Mouse (Mus musculus) heart, embryonic 11.5 days (tissue): ENCODE measurements at regions not wholly inside any gene's neighbourhood (a gene's known extent, or its start where the extent isn't known, plus 50 kb on each side); places are given as distances from the start of the nearest gene placed in this dataset.

Experiments used
- ATAC-seq: fragments of 200-750 bp; cut with Nextera tagmentation; replicated peaks from 2 replicates; pipeline ENCODE4 v1.8.0; 2017; ENCODE audit warnings: moderate library complexity; ENCODE audit not compliant: insufficient number of reproducible peaks, low FRiP score, low TSS enrichment
- H3K27ac ChIP-seq: fragments of 300-500 bp; sonication (generic); 2 replicates; pipeline ENCODE4 v1.5.1; 2014; ENCODE audit warnings: mild to moderate bottlenecking, low read depth, low read length
- H3K27me3 ChIP-seq: fragments of 300-500 bp; sonication (generic); 2 replicates; pipeline ENCODE4 v1.6.1; 2014; ENCODE audit warnings: mild to moderate bottlenecking, low read length, mixed read lengths; ENCODE audit not compliant: control insufficient read depth, insufficient read depth
- H3K36me3 ChIP-seq: fragments of 300-500 bp; sonication (generic); 2 replicates; pipeline ENCODE4 v1.6.1; 2014; ENCODE audit warnings: mild to moderate bottlenecking, low read length, moderate library complexity, mixed read lengths; ENCODE audit not compliant: control insufficient read depth, insufficient read depth
- H3K4me1 ChIP-seq: fragments of 300-500 bp; sonication (generic); 2 replicates; pipeline ENCODE4 v1.6.1; 2014; ENCODE audit warnings: low read length; ENCODE audit not compliant: control insufficient read depth, insufficient read depth
- H3K4me2 ChIP-seq: fragments of 300-500 bp; sonication (generic); 2 replicates; pipeline ENCODE4 v1.6.1; 2014; ENCODE audit warnings: mild to moderate bottlenecking, moderate library complexity
- H3K4me3 ChIP-seq: fragments of 300-500 bp; sonication (generic); 2 replicates; pipeline ENCODE4 v1.5.1; 2014; ENCODE audit warnings: low read depth, low read length
- H3K9ac ChIP-seq: fragments of 300-500 bp; sonication (generic); 2 replicates; pipeline ENCODE4 v1.6.1; 2014; ENCODE audit warnings: mild to moderate bottlenecking, low read depth, low read length, moderate library complexity
- H3K9me3 ChIP-seq: fragments of 300-500 bp; sonication (generic); replicated peaks from 2 replicates; pipeline ENCODE4 v1.6.1; 2016; ENCODE audit warnings: low read length; ENCODE audit not compliant: control insufficient read depth
- WGBS: fragments of 180-500 bp; shearing (Covaris S2); extraction: QIAGEN DNeasy Blood & Tissue Kit; methylation state at CpG from one replicate; pipeline ENCODE4 v1.1.7; 2014; ENCODE audit not compliant: insufficient replicate concordance; 5-methylcytosine and 5-hydroxymethylcytosine counted together

DNA sequence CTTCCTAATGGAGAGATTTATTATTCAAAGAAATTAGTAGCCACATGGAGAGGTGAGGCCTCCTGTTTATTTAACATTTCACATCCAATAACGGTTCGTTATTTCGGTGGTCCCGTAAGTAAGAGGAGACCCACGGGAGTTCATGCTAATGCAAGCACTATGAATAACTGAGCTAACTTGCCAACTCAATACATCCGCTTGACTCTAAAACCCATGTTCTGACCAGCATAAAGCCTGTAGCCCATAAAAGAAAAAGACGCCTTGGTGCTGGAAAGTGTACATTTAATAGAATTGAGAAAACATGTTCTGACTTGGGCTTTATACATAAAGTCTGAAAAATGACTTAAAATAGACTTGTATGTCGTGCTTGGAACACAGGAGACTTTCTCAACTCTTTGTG is 198.1 kb upstream of the Dkk2 start:
- H3K27me3 ChIP-seq, result no peaks in the 10 kb centered on the region
- no peak overlapping the region for H3K4me3 ChIP-seq
- ATAC-seq, result no peak
- 87% methylated on average over 8 of the region's 8 CpGs for WGBS
- H3K4me1 ChIP-seq, result no peaks in the 10 kb centered on the region
- H3K9ac ChIP-seq, result no peak overlapping the region
- H3K27ac ChIP-seq, result no peak overlapping the region
- H3K4me2 ChIP-seq, result no peak overlapping the region
- no peaks in the 10 kb centered on the region for H3K36me3 ChIP-seq
- H3K9me3 ChIP-seq, result no peaks in the 10 kb centered on the region

DNA sequence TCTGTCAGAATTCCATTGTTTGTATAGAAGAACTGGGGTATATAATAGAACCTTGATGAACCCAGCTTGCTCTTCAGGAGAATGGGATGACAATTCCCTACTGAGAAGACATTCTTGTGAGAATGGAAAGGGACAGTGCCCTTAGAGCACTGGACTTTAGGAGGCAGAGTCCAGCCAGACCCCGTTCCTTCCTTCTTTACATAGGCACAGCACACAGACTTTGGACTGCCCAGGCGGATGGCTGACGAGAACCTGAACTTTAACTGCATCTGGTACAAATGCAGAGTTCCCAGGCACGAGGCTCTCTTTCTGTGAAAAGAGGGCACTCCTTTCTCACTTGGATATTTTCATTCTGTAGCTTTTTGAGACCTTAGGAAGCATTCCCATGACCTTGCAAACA is 197.4 kb upstream of the Dkk2 start:
- Histone ChIP-seq H3K27me3 (no peaks in the 10 kb centered on the region), H3K36me3 (no peaks in the 10 kb centered on the region), H3K4me2 (no peak overlapping the region), H3K9me3 (no peaks in the 10 kb centered on the region), H3K9ac (no peak overlapping the region), H3K27ac (no peak overlapping the region), H3K4me3 (no peak overlapping the region), H3K4me1 (no peaks in the 10 kb centered on the region)
- WGBS, result 75% methylated on average over 4 of the region's 4 CpGs
- no peak for ATAC-seq

DNA sequence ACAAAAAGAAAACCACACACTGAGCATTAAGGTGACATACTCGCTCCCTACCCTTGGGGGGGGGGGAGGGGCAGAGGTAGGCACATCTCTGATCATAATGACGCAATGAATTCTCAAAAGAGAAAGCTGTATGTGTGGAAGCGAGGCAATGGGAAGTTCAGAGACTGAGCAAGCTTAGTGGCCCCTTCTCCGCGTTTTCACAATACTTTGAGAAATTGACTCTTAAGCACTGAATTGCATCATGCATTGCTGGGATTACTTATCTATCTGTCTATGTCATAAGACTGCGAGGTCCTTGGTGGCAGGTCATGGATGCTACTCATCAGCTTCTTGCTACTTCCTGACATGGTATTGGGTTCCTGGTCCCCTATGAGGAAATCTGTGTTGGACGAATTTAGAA is 193.2 kb upstream of the Dkk2 start:
- no peak overlapping the region for H3K9ac ChIP-seq
- WGBS, result 80% methylated on average over 7 of the region's 7 CpGs
- no peak for ATAC-seq
- H3K36me3 ChIP-seq, result no peaks in the 10 kb centered on the region
- H3K27me3 ChIP-seq, result no peaks in the 10 kb centered on the region
- H3K9me3 ChIP-seq, result no peaks in the 10 kb centered on the region
- H3K4me2 ChIP-seq, result no peak overlapping the region
- no peak overlapping the region for H3K4me3 ChIP-seq
- H3K27ac ChIP-seq, result no peak overlapping the region
- no peaks in the 10 kb centered on the region for H3K4me1 ChIP-seq

DNA sequence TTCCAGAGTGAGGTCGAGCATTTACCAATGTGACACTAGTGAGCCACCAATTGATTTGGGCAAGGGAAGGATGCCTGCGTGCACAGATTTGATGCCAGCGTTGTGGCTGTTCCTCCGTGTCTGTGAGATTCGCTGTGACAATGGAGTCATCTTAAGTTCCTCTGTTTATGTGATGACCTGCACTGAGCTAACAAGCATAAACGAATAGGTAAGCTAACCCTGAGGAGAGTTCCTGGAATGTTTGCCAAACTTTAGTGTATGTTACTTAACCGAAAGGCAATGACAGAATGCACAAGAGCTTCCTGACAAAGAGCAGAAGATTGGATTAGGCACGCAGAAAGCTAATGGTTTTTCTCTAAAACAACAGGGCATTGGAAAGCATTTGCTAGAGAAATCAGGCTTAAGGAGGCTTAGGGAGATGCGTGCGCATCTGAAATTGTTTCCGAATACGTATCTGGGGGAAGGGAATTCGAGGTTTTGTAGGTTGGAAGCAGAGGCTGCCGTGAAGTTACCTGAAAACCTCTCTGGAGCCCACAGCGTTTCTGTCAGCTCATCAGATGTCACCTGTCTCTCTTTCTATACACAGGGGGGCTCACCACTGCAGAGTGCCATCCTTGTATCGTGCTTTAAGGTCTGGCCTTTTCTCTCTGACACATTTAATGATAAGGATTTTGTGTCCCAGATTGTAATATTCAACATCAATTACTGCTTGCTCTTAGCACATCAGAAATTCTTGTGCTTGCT is 191.9 kb upstream of the Dkk2 start:
- H3K27me3 ChIP-seq, result no peaks in the 10 kb centered on the region
- ATAC-seq, result no peak
- H3K4me3 ChIP-seq, result no peak overlapping the region
- H3K4me2 ChIP-seq, result no peak overlapping the region
- no peak overlapping the region for H3K27ac ChIP-seq
- H3K36me3 ChIP-seq, result no peaks in the 10 kb centered on the region
- no peak overlapping the region for H3K9ac ChIP-seq
- WGBS, result 73% methylated on average over 16 of the region's 16 CpGs
- no peaks in the 10 kb centered on the region for H3K9me3 ChIP-seq
- no peaks in the 10 kb centered on the region for H3K4me1 ChIP-seq

DNA sequence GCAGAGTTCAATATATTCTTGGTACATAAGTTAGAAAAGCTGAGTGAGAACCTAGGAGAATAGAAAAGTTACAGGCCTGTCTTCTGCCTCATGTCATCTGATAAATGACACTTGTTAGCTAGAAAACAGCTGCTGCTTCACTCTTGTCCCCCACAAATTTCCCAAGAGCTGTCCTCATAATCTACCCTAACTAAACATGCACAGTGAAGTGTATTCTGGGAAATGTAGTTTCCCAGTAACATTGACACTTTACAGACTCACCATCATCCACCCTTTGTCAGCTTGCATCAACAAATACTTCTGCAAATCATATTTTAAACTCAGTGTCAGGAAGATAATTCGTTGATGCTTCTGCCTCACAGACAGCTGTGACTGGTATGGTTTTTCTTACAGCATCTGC is 190.0 kb upstream of the Dkk2 start:
- H3K36me3 ChIP-seq, result no peaks in the 10 kb centered on the region
- H3K9me3 ChIP-seq, result no peaks in the 10 kb centered on the region
- H3K4me2 ChIP-seq, result no peak overlapping the region
- no peak overlapping the region for H3K4me3 ChIP-seq
- H3K27me3 ChIP-seq, result no peaks in the 10 kb centered on the region
- WGBS, result 68% methylated on average over 1 of the region's 1 CpGs
- H3K4me1 ChIP-seq, result no peaks in the 10 kb centered on the region
- no peak overlapping the region for H3K9ac ChIP-seq
- ATAC-seq, result no peak
- no peak overlapping the region for H3K27ac ChIP-seq

DNA sequence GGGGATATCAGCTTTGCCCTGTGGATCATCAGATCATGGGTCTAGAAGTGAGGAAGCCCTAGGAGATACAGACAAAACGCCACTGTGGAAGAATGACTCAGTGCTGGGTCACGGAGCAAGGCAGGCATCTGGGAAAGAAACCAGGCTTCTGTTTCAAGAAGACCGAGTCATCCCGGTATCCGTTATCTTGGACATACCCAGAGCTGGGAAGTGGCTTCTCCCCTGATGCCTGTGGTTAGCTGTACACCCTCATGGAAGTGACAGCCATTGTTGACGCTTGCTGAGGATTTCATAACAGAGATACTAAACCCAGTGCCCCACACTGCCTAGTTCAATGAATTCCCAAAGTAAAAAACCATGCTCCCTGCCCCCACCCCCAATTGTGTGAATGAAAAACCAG is 171.6 kb upstream of the Dkk2 start:
- Histone ChIP-seq H3K4me2 (no peak overlapping the region), H3K9ac (no peak overlapping the region), H3K36me3 (no peaks in the 10 kb centered on the region), H3K4me3 (no peak overlapping the region), H3K27ac (no peak overlapping the region), H3K4me1 (no peaks in the 10 kb centered on the region), H3K9me3 (no peaks in the 10 kb centered on the region), H3K27me3 (no peaks in the 10 kb centered on the region)
- 34% methylated on average over 6 of the region's 6 CpGs for WGBS
- no peak for ATAC-seq

DNA sequence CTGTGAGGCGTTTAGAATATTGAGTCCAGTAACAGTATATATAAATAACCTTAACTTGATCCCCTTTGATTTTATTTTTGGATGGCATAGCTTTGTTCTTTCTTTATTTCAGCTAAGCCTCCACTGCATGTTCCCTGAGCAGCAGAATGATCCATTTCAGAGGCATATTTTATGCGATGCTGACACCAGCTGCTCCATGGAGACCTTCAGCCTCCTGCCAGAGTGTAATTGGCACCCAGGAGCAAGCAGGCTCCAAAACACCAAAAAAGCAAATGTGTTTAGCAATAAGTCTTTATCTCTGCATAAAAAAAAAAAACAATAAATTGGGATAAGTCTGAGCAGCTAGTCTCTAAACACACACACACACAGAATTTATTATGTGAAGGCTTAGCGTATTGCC is 170.7 kb upstream of the Dkk2 start:
- no peak for ATAC-seq
- H3K4me2 ChIP-seq, result no peak overlapping the region
- H3K4me3 ChIP-seq, result no peak overlapping the region
- no peaks in the 10 kb centered on the region for H3K4me1 ChIP-seq
- no peaks in the 10 kb centered on the region for H3K36me3 ChIP-seq
- no peaks in the 10 kb centered on the region for H3K9me3 ChIP-seq
- 91% methylated on average over 3 of the region's 3 CpGs for WGBS
- no peaks in the 10 kb centered on the region for H3K27me3 ChIP-seq
- no peak overlapping the region for H3K27ac ChIP-seq
- H3K9ac ChIP-seq, result no peak overlapping the region

DNA sequence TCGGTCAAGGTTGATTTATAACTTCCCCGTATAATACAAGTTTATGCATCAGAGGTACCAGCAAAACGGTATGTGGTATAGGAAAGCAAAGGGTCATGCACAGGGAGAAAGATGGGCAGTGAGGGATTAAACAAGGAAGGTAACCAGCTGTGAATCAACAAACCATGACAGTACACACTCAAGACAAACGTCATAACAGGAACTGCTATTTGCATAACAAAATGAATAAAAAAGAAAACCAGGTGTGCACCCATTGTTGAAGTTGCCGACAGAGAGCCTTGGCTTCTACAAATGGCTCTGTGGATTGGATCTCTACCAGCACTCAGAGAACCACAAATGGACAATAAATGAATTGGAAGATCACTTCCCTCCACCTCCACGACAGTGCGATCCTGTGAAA is 170.1 kb upstream of the Dkk2 start:
- no peak overlapping the region for H3K27ac ChIP-seq
- H3K9me3 ChIP-seq, result no peaks in the 10 kb centered on the region
- 84% methylated on average over 7 of the region's 7 CpGs for WGBS
- H3K4me3 ChIP-seq, result no peak overlapping the region
- no peaks in the 10 kb centered on the region for H3K27me3 ChIP-seq
- H3K4me1 ChIP-seq, result no peaks in the 10 kb centered on the region
- no peaks in the 10 kb centered on the region for H3K36me3 ChIP-seq
- no peak overlapping the region for H3K9ac ChIP-seq
- H3K4me2 ChIP-seq, result no peak overlapping the region
- no peak for ATAC-seq

DNA sequence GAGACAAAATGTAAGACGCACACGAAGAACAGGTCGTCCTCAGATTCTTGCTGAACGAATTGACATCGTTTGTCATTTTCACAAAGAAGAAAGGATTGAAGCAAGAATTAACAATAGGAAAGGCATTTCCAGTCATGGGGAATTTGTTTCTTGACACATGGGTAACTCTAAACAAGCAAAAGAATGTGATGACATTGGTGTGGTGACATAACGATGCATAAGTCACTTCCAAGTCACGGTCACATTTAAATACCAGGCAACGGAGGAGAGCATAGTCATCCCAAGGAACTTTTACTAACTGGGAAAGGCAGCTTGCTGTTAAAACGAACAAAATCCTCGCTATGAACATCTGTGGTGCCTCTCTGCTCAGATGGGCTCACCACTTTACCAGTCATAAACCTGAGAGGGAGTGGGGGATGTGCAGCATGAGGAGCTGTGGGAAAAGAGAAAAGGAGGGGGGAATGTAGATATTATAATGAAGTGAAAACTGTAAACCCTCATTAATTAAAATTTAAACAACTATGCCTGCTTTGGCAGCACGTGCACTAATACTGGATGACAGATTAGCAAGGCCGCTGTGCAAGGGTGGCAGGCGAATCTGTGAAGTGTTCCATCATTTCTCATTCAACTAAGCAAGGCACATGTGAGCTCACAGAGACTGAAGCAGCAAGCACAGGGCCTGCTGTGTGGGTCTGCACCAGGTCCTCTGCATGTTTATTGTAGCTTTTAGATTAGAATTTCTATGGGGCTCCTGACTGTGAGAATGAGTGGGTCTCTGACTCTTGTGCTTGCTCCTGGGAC is 167.2 kb upstream of the Dkk2 start:
- WGBS, result 81% methylated on average over 13 of the region's 13 CpGs
- no peak overlapping the region for H3K4me2 ChIP-seq
- no peaks in the 10 kb centered on the region for H3K27me3 ChIP-seq
- H3K4me3 ChIP-seq, result no peak overlapping the region
- H3K36me3 ChIP-seq, result no peaks in the 10 kb centered on the region
- H3K9ac ChIP-seq, result no peak overlapping the region
- H3K9me3 ChIP-seq, result no peaks in the 10 kb centered on the region
- ATAC-seq, result no peak
- no peak overlapping the region for H3K27ac ChIP-seq
- H3K4me1 ChIP-seq, result no peaks in the 10 kb centered on the region
